Mouse (Mus musculus): Measurements from ENCODE around the gene Wdr24. TPM values are rescaled to one million over a fixed set of nuclear protein-coding genes. Genes with fewer than 3 reads are reported as not detected.

Gene Wdr24
- polyA plus RNA-seq (2015; fragmentation: Nextera tagmentation; extraction: Ambion mirVana) = 9.9 and 11.4 TPM in 2 replicates

DNA sequence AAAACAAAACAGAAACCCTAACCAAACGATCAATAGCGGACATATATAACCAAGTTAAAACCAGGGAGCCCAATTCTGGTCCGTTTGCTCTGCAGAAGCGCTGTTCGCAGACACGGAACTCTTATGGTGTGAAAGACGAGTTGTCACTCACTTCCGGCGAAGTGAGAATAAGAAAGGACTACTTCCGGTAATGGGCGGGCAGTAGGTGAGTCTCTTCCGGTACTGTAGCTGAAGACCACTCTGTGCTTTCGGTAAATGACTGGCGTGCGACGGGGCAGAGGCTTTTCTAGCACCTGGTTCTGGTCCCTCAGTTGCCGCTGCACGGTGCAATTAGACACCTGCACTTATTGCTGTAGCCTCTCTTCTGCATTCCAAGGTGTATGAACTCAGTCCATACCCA, at the start of gene Wdr24:
Wdr24 (plus strand) TSS at position 176 of the 400 bp plus-strand sequence.

DNA sequence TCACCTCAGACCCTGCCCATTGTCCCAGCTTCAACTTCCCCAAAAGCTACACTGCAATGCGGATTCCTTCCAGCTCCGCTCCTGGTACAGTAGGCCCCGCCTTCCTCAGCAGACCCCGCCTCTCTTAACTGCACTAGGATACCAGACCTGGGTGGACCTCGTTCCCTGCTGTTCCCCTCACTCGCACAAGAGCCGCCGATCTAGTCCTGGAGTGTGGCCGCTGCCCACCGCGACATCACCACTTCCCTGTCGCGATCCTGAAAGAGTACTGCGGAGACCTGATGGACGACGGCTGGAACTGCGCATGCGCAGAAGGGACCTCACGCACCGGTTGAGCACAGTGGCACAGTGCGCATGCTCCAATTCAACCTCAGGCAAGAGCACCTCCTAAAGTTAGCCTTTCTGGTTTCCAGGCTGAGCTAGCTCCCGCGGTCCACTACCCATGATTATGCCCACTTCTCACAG, 38.1 kb upstream of the Wdr24 start, which contains the start of gene Haghl:
Haghl (minus strand) TSS at position 393 of the 465 bp plus-strand sequence.

DNA sequence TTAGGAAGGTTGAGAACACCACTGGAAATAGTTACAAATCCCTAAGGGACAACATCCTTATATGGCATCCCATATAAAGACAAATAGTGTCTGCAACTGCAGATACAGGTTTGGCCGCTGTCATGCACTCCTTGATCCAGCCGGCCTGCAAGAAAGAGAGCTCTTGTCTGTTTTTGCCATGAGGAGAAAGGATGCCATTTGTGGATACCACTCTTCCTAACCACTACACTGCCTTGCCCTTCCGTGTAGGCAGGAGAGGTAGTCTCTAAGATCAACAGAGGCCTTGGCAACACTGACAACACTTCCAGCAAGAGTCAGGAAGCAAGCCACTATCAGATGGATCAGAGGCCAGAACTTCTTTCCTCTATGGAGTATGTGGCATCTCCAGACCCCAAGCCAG, 37.1 kb upstream of the Wdr24 start, which contains the start of gene Ccdc78:
Ccdc78 (plus strand) TSS at position 301 of the 400 bp plus-strand sequence.

DNA sequence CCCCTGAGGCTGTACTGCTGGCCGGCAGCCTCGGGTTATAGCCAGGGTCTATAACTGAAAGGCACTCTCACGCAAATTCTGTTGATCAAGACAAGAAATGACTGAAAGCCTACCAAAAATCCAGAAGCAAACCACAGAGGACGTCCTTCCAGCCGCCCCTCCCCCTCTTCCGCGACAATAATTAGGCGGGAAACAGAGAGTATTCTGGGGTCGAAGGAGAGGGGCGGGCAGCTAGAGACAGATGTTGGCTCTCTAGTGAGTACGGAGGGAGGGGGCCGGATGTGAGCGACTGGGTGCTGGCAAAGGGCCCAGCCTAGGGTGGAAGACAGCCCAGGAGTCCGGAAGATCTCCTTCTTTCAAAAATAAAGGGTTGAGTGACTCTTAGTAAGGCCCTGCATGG, 30.8 kb upstream of the Wdr24 start, which contains the start of gene Fam173a:
Fam173a (minus strand) TSS at position 287 of the 400 bp plus-strand sequence.

DNA sequence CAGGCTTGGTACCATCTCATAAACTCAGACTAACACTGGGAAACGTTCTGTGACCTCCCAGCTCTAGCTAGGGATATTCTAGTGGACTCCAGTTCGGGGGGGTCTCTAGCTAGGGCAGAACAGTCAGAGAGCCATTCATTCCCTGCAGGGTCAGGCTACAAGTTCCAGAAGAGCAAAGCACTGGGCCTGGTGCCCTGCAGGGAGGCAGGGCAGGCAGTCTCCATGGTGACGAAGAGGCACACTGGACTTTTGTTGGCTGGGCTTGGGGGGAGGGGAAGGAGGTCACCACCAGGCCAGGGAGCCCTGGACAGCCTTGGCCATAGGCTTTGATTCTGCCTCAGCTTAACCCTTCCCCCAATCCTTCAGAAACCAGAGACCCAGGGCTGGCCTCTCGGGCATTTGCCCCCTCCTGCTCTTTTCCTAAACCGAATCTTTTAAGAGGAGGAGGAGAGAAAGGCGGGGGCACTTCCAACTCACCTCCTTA, 27.8 kb upstream of the Wdr24 start, which contains the start of gene AC134908.4:
AC134908.4 (minus strand) TSS at position 51 of the 484 bp plus-strand sequence.

DNA sequence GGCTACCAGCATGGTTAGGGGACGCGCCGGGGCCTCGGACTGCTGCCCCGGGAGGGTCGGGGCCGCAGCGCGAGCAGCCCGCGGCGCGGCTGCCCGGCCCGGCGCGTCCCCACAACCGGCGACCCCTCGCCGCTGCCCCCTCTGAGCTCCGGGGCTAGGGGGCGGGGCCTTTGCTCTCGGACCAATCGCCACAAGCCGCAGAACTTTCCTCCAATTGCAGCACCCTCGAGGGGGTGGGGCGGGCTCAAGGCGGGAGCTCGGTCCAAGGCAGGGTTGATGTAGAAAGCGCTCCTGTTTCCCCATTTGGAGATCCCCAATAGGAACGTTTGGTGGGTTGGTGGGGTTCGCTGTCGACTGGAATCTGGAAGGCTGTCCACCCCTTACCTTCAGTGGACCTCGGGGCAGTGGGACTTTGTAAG, 26.5 kb upstream of the Wdr24 start, which contains the start of gene Metrn:
Metrn (minus strand) TSS at position 186 of the 419 bp plus-strand sequence.

DNA sequence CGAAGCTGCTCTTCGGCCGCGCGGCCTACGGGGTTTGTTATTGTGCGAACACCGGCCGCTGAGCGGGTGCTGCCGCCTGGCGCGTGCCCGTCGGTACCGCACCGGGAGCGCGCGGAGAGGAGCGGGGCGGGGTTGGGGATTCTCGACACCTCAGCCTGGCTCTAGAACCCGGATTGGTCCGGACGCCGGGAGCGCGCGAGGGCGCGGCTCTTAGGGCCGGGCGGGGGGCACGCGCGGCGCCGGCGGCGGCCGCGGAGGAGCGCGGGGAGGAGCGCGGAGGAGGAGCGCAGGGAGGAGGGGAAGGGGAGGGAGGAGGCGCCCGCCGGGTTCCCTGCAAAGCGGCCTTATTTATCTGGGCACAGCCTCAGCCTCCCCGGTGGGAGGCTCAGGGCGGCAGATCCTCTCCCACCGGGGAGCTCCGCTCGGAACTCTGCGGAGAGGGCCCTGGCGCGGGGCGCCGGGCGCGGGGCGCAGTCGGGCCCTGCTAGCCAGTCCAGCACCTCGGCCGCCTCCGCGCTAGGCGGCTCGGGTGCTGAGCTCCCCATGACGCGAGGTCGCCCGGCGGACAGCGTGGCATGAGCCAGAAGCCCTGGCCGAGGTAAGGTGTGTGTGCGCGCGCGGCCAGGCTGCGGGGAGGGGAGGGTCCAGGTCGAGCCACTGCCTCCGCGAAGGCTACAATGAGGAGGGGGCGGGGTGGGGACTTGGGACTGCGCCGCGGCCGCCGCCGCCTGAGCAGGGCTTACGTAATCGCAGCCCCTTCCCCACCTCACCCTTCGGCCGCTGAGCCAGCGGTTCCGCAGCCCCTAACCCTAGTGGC, 14.4 kb upstream of the Wdr24 start, which contains the start of gene Fbxl16:
Fbxl16 (plus strand) TSS at position 297 of the 817 bp plus-strand sequence.

DNA sequence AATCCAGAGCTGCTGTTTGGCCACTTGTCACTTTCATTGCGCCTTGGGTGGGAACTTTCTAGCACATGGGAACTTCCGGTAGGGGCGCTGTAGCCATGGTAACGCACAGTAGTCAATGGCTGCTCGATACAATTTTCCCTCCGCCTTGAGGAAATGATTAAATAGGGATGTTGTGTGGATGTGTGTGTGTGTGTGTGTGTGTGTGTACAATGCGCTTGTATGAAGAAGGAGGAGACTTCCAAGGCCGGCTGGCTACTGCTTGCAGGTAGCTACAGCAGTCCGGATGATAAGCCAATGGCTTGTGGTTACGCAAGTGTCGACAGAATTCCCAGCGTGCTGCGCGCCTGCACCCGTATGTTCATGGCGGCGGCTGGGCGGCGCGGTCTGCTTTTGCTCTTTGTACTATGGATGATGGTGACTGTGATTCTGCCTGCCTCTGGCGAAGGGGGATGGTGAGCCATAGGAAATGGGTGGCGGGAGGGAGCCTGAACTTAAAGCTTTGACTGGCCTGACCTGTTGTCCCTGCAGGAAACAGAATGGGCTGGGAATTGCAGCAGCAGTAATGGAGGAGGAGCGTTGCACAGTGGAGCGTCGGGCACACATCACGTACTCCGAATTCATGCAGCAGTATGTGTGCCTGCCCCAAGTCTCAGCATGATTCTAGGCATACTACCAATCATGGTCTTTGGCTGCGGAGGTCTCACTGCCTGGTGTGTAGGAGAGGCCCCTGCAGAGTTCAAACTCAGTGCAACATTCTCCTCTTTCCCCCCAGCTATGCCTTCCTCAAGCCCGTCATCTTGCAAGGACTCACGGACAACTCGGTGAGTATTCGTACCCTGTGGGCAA, 5.5 kb downstream of the Wdr24 start, which contains the start of gene Jmjd8:
Jmjd8 (plus strand) TSS at position 156 of the 846 bp plus-strand sequence.

DNA sequence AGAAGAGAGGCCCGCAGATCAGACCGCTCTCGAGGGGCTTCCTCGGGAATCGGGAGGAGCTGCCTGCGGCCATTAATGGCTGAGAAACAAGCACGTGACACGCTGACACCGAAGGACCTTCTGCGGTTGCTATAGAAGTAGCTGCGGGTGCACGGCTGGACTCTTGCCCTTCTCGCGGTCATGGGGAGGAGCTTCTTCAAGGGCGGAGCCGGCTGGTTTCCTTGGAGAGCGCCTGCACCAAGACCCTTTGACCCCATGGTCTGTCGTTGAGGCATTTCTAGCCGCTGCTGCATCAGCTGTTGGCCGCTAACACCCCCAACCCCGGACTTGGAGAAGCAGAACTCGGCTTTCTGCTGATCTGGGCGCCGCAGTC, 9.8 kb downstream of the Wdr24 start, which contains the start of gene Stub1:
Stub1 (minus strand) TSS at position 114 of the 373 bp plus-strand sequence.

DNA sequence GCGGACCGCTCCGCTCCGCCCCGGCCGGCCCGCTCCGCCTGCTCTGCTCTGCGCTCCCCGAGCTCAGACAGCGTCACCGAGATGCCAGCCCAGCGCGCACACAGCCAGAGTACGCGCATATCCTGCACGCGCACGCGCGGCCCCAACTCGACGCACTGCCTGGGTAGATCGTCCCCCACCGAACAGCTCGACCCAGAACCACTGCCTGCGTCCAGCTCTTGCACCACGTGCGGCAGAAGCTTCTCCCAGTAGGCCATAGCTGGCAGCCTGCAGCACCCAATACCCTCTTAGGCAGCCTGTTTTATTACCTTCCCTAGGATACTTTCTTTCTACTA, 13.6 kb downstream of the Wdr24 start, which contains the start of gene Rhbdl1:
Rhbdl1 (minus strand) TSS at position 220 of the 335 bp plus-strand sequence.

DNA sequence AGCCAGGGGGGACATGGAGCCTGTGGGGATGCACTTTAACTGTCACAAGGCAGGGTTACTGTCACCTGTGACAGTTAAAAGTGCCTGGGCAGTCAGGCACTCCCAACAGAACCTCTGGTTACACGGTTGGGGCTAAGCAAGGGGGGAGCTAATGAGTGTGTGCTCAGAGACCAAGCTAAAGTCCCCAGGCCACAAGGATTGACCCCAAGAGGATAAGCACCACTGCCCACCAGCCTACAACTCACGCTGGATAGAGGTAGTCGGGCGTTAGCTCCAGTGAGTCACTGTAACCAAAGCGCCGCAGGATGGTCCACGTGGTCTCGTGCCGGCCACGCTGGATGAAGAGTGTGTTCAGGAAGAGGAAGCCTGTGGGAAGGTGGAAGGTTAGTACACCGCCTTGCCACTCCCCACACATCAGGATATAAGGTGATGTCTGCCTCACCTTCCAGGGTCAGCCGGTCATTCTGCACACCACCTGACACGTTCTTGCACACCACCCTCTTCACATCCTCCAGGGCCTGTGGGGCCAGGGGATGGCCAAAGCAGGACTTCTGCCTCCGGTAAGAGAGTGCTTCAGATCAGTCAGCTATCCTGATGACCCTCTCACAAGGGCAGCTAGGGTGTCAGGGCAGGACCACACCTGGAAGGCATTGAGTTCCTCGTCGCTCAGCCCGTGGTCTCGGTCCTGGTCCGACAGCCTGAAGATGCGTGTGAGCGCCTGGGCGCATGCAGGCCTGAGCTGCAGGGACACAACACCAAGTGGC, 17.9 kb downstream of the Wdr24 start, which contains the start of gene Gm20683:
Gm20683 (minus strand) TSS at position 647 of the 764 bp plus-strand sequence.

DNA sequence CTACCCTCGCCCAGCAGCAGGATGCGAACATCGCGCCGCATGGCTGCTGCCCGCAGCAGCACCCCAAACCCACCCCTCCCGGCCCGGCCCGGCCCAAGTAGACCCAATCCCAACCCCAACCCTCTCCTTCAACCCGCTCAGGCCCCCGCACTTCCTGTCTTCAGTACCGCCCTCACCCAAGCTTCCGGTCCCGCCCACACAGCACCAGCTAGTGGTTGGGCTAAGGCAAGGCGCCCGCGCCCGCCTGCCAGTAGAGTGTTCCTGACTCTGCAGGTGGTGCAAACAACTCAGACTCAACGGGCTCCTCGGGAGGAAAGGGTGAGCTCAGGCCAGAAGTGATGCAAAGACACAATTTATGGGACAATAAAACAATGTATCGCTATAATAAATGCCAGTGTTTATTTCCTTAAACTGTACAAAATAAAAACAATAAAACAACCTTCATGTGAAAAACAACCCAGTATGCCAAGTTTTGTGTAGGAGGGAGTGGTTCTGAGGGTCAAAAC, 21.0 kb downstream of the Wdr24 start, which contains the start of gene Rhot2:
Rhot2 (minus strand) TSS at position 456 of the 506 bp plus-strand sequence.

DNA sequence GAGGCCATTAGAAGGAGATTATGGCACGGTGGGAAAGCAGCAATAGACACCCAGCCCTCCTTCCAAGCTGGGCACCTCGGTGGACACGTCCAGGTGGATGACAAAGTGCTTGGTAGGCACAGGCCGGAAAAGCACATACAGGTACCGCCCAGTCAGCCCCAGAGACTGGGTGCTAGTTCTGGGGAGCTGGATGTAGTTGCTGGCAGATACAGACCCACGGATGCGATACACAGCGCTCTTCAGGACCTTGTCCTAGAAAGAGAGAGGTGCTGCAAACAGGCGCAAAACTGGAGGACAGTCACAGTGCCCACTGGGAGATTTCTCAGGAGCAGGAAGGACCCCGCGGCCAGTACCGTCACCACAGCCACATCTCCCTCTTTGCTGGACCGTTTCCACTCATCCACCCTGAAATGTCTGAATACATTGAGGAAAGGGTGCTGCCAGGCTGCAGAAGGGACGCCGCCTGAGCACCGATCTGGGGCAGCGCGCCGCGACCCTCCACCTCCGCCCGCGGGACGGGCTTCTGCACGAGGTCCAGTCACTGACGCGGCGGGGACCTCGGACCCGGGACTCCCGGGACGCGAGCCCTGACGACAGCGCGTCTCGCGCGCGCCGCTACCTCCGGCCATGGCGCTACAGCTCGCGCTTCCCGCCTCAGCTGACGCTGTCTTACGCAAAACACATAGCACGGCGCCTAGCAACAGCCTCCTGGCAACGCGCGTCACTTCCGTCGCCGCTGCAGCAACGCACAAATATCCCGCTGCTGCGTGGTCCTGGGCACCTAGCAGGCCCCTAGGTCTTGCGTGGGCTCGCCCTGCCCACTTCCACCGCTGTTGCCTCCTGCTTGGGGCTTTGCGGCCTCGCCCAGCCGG, 37.6 kb downstream of the Wdr24 start, which contains the start of gene Wdr90:
Wdr90 (minus strand) TSS at position 670 of the 872 bp plus-strand sequence.

DNA sequence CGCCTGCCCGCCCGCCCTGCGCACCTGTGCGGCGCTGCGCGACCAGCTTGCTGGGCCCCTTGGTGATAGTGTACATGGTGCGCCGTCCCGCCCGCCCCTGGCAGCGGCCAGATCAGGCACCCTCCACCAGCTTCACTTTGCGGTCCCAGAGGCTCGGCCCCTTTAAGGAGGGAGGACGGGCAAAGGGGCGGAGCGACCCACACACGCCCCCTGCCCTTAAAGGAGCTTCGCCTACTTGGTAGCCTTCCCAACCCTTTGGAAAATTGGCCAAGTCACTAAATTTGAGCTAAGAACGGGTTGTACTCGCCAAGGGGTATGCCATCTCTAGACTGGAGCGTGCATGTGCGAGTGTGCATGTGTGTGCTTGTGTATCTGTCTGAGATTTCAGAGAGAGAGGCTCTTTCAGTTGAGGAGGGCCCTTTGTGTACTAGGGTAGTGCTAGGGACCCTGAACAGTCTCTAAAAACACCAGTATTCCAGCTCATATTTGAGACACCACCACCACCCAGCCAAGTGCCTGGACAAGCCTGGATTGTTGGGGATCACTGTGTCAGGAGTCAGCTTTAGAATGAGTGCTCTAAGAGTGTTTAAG, 45.3 kb downstream of the Wdr24 start, which contains the start of gene Mcrip2:
Mcrip2 (minus strand) TSS at position 164 of the 591 bp plus-strand sequence.

DNA sequence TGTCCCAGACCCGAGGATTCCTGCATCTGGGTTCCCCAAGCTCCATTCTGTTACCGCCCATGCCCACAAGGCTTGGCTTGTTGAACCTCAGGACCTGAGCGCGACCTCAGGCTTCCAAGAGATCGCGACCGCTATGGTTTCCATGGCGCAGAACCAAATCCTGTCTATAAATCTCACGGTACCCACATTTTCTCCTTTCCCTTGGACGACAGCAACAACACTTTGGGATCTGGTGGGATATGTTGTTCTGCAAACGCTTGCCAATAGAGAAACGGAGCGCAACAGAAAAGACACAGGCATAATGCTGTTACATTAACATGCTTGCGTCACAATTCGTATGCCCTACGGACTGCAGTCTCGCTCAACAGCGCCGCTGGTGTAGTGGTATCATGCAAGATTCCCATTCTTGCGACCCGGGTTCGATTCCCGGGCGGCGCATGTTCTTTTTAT, 51.3 kb downstream of the Wdr24 start, which contains the start of gene Mettl26:
Mettl26 (plus strand) TSS at position 354 of the 450 bp plus-strand sequence.

Measured in spleen, postnatal 0 days (tissue).